Mouse (Mus musculus): ENCODE results near the gene Mipol1.
"Not testable (repeated sequence)": the region's sequence is repeated elsewhere in the genome, so short reads cannot be mapped to it uniquely, and the experiment has no call there.

The Mipol1 gene

DNA sequence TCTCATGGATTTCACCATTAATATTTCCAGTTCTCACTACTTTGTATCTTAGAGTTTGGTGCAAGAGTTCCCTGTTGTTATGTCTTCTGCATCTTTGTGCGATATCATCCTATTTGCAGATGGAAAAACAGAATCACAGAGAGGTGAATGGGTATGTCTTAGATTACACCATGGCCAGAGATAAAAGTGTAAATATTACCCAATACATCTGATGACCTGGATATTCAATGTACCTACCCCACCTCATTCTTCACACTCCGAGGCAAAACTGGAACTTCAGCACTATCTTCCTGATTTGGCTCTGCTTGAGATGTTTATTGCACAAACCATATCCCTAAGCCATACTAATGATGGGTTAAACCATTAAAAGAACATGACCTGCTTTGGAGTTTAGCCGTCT, 198.0 kb downstream of the Mipol1 start:
- DNase-seq (ENCODE audit: low spot score in 2 of 2) = no peak

DNA sequence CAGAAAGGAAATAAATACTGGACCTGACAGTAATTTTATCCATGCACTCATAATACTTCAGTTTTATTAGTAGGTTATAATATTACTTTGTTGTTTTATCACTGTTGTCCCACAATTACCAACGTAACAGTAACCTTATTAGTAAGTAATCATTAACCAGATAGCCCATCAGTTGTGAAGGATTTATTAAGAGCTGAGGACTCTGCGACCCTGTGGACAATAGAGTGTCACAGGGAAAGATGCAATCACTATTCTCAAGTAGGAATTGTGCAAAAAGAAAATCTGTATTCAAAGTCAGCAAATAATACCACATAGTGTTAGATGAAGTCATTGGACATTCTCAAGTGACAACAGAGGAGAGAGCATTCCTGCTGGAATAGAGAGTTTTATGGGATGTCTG, 198.5 kb downstream of the Mipol1 start:
- no peak for DNase-seq (ENCODE audit: low spot score in 2 of 2)

DNA sequence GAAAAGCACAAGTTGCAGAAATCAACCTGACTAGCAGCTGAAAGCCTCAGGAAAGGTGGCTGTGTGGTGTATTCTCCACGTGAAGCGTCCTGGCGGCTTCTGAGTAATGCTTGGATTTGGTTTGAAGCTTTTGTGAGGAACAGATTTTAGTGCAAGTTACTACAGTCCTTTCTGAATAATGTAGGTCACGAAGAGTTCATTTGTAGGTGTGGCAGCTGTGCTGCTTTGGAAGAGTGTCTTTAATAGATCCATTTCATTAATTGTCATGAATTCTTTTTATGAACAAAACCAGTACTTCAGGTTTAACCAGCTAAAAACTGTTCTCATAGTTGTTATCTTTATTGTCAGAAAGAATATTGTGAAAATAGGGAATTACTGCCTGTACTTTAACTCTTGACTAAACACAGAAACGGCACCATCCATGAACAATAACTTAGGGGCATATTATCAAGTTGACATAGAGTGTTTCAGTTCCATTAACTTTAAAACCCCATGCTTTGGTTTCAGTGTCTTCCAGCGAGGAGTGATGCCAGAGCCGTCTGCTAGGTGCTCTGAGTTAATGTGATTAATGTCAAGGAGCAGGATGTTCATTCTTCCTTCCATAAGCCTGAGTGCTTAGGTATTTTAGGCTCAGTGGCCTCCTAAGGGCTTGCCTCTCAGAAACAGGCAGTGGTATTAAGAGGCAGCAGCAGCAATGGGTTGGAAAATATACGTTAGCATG, 206.9 kb downstream of the Mipol1 start:
- not testable (repeated sequence) for DNase-seq (ENCODE audit: low spot score in 2 of 2)

DNA sequence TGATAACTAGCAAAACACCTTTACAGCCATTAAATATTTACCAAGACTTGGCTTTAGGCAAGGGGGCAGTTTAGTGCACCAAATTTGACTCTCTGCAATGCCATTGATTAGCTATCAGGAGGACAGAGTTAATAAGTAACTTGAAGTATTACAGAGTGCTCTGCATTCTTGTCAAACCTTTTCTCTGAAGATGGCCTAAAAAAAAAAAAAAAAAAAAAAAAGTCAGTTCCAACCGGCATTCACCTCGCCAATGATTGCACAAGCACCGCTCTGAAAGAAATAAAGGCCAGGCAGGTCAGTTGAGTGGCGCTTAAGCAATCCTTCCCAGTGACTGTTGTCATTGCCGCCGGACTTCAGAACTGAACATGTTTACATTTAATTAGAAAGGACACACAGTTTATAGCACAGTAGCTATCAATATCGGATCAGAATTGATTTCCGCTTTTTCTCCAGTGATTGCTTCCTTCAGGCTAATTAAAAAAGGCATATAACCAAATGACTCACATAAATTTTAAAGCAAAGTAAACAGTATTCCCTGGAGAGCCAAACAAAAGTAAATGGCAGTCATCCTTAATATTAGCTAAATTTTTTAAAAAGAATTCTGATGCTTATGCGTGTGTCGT, 214.2 kb downstream of the Mipol1 start:
- DNase-seq (ENCODE audit: low spot score in 2 of 2) = no peak

DNA sequence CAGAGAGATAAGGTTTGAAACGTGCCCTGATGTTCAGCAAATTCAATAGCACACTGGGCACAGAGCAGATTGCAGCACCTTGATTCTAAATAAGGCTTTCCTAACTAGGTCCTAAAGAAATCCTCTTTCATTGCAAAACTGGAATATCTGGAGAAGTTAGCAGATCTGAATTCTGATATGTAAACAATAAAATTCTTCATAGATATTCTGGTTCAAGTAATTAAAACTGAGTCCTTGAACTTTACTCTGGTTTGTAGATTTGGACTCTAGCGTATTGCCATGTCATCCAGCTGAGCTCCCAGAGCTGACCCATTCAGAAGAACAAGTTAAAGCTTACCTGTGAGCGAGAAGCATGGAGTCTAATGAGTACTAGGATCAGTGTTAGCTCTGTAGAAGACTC, 217.1 kb downstream of the Mipol1 start:
- DNase-seq (ENCODE audit: low spot score in 2 of 2) = no peak

DNA sequence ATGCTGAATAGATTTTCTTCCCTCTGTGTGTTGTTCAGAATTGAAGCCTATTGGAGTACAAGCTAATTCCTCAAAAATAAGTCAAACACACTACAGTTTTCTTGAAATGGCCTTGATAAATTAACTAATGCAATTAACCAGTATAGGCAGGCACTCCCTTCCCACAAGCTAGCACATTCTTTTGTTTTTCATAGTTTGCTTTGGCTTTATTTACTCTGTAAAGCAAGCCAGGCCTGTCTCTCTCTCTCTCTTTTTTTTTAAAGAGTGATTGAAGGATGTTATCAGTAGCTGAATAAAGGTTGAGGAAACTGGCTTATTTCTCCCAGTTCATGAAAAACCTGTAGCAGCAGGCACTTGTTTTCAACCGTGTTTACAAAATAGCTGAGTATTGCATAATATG, 219.1 kb downstream of the Mipol1 start:
- no peak for DNase-seq (ENCODE audit: low spot score in 2 of 2)

DNA sequence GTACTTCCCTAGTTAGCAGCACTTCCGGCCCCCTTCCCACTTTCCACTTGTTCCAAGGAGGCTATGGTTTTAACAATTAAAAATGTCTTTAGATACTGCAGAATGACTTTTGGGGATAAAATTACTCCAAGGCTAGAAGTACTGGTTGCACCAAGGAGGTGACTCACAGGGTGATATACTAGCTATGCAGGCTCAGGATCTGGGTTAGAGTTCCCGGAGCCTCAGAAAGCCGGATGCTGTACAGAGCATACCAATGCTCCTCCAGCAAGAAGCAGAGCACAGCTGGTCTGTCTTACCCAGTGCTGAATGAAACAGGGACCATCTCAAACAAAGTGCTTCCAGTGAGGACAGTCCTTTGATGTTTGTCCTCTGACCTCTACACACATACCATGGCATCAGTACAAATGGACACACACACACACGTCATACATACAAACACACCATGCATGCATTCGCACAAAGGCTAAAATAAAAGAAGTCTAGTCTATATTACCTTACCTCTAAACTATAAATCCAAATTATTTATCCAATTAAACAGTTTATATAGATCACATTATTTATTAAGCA, 219.9 kb downstream of the Mipol1 start:
- DNase-seq (ENCODE audit: low spot score in 2 of 2) = no peak

DNA sequence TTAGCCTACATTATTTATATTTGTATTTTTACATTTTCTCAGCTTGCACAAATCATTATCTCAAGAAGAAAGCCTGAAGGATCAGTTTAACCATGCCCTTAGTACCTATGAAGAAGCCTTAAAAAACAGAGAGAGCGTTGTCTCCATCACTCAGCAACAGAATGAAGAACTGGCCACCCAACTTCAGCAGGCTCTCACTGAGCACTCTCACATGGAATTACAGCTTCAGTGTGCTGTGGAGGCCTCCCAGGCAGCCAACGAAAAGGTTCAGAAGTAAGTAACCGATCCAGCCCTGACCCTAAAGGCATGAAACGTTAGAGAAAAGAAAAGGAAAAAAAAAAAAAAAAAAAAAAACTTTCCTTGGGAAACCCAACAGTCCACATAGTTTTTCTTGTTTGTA, 226.7 kb downstream of the Mipol1 start:
- no peak for DNase-seq (ENCODE audit: low spot score in 2 of 2)

DNA sequence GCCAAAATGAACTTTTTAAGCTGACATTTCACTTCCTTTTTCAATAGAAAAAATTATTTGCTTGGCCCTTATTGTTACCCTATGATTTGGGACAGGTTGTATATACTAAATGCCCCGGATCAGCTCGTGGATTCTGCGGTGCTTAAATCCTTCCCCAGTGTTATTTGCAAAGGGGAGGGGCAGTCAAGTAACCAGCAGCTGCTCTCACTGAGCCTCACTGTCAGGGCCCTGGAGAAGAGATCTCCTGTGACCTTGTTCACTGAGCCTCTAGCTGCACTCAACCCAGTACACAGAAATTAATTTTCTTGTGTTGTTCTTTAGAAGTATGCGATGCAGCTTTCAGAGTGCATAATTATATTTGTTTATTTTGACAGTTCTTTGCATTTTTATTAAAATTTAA, 227.1 kb downstream of the Mipol1 start:
- no peak for DNase-seq (ENCODE audit: low spot score in 2 of 2)

DNA sequence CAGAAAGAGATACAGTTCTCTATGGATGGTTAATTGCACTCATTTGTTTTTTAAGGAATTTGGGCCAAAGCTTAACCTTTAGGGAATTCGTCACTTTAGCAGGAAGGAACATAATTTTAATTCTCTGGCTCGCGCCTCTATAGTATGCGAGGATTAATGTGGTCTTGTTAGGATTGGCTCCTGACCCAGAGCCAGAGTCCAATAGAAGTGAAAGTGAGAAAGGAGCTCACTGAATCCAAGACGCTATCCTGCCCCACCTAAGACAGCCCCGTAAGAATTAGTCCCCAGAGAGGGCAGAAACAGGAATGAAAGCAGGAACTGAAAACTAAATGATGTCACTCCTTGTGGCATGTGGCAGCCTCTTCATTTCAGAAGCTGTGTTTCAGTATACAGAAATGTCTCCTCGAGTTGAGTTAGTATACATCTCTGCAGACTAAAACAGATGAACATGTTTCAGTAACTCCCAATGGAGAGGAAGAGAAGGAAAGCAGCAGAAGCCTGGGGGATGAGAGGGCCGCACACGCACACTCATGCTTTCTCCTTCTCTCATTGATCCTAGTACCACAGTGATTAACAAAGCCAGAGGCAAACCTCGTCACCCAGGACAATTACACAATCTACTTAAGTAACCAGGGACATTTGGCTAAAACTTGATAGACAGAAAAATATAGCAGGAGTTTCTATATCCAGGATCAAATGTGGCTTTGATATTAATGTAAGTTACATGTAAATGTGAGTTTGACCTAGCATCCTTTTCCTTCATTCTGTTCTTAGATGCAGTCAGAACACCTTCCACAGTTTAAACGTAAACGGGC, 234.5 kb downstream of the Mipol1 start:
- no peak for DNase-seq (ENCODE audit: low spot score in 2 of 2)

DNA sequence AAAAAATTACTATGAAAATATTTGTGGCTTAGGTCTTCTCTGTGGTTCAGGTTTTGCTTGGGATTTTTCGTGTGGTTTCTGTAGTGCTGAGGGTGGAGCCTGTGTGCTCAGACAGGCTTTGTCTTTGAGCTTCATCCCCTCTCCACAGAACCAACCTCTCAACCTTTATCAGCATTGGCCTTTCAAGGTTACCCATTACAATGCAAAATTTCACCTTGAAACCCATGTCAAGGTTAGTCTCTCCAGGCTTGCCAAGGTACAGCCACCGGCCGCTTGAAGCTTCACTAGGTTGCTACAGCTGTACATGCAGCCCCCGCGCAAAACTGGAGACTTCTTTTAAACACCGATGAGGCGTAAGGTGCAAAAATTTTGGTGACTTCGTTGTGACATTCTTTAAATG, 241.6 kb downstream of the Mipol1 start:
- no peak for DNase-seq (ENCODE audit: low spot score in 2 of 2)

DNA sequence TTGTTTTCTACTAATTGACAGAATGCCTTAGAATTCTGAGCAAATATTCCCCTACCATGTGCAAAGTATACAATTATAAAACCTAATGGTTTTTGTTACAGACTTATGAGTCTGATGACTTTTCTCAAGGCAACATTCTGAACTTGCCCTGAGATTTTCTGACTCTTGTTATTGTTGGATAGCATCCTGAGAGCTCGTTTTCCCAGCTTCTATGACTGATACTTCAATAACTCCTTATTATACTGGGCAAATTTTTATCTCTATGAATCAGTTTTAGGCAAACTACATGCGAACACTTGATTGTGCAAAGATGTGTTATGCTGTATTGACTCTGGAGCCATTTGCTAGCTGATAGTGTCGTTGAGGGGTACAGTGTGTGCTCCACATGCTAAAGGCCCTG, 246.6 kb downstream of the Mipol1 start:
- DNase-seq (ENCODE audit: low spot score in 2 of 2) = no peak

DNA sequence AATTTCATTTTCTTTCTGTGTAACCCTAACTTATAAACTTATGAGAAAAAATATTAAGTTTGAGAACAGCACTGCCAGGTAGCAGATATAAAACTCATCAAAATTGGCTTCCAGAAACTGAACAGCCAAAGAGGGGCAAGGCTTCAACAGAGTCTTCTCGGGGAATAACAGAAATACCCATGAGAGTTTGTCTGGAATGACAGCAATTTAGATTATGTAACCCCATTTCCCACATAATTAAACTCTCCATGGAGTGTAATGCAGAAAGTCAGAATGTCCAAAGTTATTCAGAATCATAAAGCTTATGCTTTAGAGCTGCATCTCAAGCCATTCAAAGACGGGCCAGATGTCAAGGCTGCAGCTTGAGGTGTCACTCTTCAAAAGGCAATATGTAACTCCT, 251.6 kb downstream of the Mipol1 start:
- DNase-seq (ENCODE audit: low spot score in 2 of 2) = no peak

DNA sequence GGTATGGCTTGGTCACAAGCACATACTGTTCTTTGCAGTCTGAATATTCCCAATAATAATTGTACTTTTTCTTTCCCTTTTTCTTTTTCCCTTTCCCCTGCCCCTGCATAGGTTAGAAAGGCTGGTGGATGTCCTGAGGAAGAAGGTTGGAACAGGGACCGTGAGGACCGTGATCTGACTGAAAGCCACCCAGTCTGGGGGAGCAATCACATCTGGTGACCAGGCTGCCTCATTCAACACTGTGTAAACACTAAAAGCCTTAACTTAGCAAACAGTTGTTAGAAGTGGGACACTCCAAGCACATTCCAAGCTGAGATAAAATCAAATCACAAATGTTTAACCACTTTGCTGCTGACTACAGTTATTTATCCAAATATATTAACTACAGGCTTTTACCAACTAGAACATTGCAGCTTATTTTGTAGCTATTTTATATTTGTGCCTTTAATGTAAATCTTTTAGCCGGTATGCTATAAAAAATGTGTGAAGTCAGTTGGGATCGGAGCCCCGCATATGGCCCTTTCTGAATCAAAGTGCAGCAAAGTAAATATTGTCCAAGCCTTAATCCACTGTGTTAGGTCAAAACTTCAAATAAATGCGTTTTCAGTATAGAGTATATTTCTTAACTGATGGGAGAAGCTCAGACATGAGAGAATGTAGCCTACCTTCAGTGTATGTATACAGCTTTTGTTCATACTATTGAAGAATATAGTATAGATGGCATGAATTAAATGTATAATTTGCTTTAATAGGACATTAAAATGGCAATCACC, 266.3 kb downstream of the Mipol1 start:
- no peak for DNase-seq (ENCODE audit: low spot score in 2 of 2)

DNA sequence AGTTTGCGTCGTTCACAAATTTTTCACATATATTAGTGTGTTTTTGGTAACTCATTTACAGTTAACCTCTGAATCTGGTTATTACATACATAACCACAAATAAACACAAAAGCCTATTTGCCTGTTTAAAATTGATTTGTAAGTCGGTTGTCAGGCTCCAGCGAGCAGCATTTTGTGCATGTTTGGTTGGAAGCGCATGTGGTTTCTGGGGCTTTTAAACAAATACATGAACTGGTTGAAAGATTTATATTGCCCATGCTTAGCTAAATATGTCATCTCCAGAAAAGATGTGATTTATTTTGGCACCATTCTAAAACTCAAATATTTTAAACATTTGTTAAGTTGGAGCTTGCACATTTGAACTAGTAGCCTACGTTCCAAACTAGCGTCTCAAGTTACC, 270.0 kb downstream of the Mipol1 start:
- no peak for DNase-seq (ENCODE audit: low spot score in 2 of 2)

DNA sequence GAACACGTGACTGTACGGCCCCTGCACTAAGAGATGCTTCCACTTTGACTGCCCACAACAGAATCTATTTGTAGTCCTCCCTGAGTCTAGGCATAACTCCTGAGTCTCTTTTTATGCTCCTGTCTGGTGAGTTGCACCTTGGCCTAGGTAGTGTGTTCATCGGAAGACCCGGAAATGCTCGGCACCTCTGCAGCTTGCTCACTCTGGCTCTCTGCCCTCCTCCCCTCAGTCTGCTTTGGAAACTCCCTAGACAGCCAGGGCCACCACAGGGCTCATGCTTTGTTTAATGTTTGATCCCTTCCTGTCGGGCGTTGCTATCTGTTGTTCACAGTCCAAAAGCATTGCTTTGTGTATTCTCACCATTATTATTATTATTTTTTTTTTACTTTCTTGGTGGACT, 275.1 kb downstream of the Mipol1 start:
- DNase-seq (ENCODE audit: low spot score in 2 of 2) = no peak

DNA sequence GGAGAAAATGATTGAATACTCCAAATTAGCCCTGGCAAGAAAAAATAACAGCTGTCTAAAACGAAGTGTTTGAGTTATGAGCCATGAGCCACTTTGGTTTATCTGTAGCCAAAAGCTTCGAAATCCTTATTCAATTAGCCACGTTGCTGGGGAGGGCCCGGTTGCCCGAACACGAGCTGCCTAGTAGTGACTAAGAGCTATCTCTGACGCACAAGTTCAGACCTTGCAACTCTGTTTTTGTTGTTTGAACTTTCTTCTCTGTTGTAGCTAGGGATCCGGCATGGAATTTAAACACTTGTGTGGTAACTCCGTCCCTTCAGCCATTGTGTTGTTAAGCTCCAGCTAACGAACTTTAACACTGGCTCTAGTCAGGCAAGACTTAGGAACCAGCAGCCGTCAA, 278.7 kb downstream of the Mipol1 start:
- DNase-seq (ENCODE audit: low spot score in 2 of 2) = no peak

DNA sequence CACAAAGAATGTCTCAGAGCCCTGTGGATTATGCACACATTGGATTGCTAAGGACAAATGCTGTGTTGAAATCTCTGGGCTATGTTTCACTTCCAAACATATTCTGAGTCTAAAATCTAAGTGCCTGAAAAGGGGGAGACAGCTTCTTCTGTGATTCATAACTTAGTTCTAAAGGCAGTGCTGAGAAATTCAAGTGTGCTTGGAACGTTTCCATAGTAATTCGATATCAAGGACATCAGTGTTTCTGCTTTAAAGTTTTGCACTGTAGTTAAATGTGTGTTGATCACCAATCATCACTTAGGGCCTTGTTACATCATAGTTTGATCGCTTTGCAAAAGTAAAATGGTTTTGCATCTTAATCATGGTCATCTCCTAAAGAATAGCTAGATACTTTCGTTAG, 279.5 kb downstream of the Mipol1 start:
- DNase-seq (ENCODE audit: low spot score in 2 of 2) = no peak

DNA sequence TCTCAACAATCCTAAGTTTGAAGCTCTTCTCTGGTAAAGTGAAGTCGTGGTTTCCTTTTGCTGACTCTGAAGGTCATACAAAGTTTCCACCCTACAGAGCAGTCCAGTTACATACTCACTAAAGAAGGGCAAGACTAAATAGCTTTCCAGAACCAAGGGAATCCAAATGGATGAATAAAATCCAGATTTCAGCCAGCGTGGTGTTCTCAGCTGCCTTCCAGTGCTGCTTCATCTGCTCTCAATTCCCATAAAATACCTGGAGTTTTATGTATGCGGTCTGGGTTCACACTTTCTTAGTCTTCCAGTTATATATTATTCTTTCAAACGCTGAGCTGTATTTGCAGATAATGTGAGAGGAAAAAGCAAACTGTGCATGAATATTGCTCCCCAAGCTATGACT, 280.9 kb downstream of the Mipol1 start:
- DNase-seq (ENCODE audit: low spot score in 2 of 2) = no peak

DNA sequence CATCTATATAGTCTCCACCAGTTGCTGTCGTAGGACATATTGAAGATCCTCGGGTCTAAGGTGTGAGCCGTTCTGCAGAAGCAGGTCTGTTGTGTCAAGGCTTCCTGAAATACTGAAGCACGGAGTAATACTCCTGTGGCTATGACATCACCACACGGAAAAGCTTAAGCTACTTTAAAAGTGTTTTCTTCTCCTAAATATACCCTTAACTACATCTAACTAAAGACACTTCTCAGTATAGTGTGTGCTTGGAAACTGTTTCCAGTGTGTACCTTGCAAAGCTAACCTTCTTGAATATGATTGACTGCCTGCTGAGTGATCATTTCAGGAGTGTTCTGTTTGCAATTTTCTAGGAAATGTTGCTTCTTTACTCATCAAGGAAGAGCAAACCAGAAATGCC, 281.3 kb downstream of the Mipol1 start:
- no peak for DNase-seq (ENCODE audit: low spot score in 2 of 2)

DNA sequence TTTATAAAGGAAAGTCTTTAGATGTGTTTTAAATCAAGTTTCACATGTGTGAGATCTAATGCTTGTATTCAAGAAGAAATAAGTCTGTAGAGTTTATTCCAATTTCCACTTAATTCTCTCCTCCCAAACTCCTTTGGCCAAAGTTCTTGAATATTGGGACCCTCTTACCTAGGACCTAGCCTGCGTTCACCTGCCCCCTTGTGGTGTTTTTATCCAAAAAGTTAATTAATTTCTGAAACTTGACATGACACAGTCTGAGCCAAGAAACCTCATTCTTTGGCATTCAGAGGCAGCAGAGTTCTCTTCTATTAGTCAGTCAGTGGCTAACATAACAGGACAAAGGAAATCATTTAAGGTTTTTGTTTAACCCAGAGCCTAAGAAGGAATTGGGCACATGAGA, 284.3 kb downstream of the Mipol1 start:
- DNase-seq (ENCODE audit: low spot score in 2 of 2) = no peak
